Mouse (Mus musculus) E14TG2a.4 (cell line): Measurements from ENCODE around the gene Znrf1.

Experiments used
- CTCF ChIP-seq: conservative IDR thresholded peaks from 2 replicates; pipeline ENCODE4 v1.5.1; 2014; ENCODE audit warnings: low read length
- NANOG ChIP-seq: IDR thresholded peaks from 2 replicates; pipeline ENCODE4 v1.6.1; 2014; ENCODE audit warnings: borderline replicate concordance, low read length, mixed read lengths
- POU5F1 ChIP-seq: IDR thresholded peaks from 2 replicates; pipeline ENCODE4 v1.6.1; 2014; ENCODE audit warnings: low read length, borderline replicate concordance

GRCm38 (mm10) chr8:111653524-111653923 lies 117.6 kb downstream of the Znrf1 start:
- TF ChIP-seq CTCF (no peak), NANOG (no peak), POU5F1 (no peak)
